Mouse (Mus musculus): Measurements from ENCODE around the gene Gsta3.

Gsta3 gene

GRCm38 (mm10) chr1:21292590-21292989 is 52.2 kb downstream of the Gsta3 start:
- intact Hi-C loops (cut with DNase I): no loop called here

GRCm38 (mm10) chr1:21296169-21296568 is 55.8 kb downstream of the Gsta3 start:
- intact Hi-C loops (cut with DNase I): no loop called here

- intact Hi-C loops (cut with DNase I): no loop called here
Measured at GRCm38 (mm10) chr1:21298114-21298513, 57.7 kb downstream of the Gsta3 start.

GRCm38 (mm10) chr1:21299826-21300225 is 59.4 kb downstream of the Gsta3 start:
- intact Hi-C loops (cut with DNase I): no loop called here

- intact Hi-C loops (cut with DNase I): no loop called here
Measured at GRCm38 (mm10) chr1:21301686-21302085, 61.3 kb downstream of the Gsta3 start.

- intact Hi-C loops (cut with DNase I): no loop called here
Measured at GRCm38 (mm10) chr1:21304174-21304573, 63.8 kb downstream of the Gsta3 start.

GRCm38 (mm10) chr1:21304646-21305045 is 64.3 kb downstream of the Gsta3 start:
- intact Hi-C loops (cut with DNase I): no loop called here

- intact Hi-C loops (cut with DNase I): no loop called here
Measured at GRCm38 (mm10) chr1:21305443-21305842, 65.1 kb downstream of the Gsta3 start.

GRCm38 (mm10) chr1:21314336-21314735 is 73.9 kb downstream of the Gsta3 start:
- intact Hi-C loops (cut with DNase I): no loop called here

All from adrenal gland (tissue).